Mouse (Mus musculus) E14TG2a.4 (cell line): ENCODE results near the gene Pax4.

Experiments used
- CTCF ChIP-seq: conservative IDR thresholded peaks from 2 replicates; pipeline ENCODE4 v1.5.1; 2014; ENCODE audit warnings: low read length
- POU5F1 ChIP-seq: IDR thresholded peaks from 2 replicates; pipeline ENCODE4 v1.6.1; 2014; ENCODE audit warnings: low read length, borderline replicate concordance

DNA sequence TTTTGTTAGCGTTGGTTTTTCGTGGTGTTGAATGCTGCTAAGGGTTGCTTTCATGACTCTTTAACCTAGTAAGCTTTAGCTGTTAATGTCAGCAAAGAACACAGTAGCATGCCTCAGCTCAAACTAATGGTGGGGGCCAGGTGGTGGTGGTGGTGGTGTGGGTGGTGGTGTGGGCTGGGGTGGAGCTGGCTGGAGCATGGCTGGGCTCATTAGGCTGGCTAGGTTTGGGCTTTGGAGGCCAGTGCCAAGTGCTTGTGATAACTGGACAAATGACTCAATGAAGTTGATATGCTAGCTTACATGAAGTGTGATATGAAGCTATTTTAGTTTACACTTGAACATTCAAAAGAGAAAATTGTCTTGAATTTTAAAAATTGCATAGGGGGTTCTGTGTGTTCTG, 36.9 kb upstream of the Pax4 start:
- TF ChIP-seq CTCF (no peak), POU5F1 (no peak)
